Mouse (Mus musculus): ENCODE results near the gene Nr4a3.

DNA sequence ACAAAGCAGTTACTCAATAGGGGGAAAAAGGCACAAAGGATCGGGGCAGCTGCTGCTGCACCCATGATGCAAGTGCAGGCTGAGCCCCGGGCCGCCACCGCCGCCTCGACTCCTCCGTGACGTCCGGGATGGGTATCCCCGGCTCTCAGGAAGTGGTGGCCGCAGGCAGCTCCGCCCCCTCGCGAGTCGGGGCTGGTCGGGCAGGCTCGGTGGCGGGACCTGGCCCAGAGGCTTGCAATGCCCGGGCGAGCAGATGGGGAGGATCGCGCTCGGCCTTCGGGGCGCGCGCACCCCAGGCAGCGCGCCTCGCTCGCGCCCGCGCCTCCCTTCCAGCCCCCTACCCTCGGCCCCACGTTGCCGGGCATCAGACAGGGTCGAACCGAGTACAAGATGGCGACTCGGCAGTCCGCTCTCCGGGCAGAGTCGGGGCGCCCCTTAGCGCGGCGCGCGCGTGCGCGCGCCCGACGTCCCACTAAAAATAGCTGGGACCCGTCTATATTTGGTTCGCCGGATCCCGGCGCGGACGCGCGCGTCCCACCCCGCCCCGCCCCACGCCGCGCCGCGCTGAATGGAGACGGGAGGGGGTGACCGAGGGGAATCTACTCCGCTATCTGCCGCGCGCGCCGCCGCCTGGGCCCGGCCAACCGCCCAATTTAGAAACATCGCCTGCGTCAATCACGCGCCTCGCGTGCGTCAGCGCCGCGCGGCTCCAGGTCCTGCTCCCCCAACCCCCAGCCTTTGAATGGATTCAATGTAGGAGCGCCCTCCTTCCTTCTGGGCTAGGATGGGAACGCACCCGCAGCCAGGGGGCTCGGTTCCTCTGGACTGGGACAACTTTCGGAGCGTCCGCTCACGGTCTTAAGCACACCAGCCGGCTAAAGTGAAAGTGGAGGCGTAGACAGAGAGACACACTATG, 1.9 kb upstream of the Nr4a3 start:
- TF ChIP-seq GATA1 (IDR thresholded peaks at IDR 0.05; ENCODE audit: borderline replicate concordance, low read length) (no peak), FLI1 (IDR thresholded peaks at IDR 0.05; ENCODE audit: low read length) (no peak)

Data from megakaryocyte, embryonic 14.5 days (primary cell).